ENCODE assay signal across 8 mouse cellular contexts in genomic region chr2:163016916-163017743, GRCm38 (mm10). TPM values are rescaled to one million over a fixed set of nuclear protein-coding genes. Genes with fewer than 3 reads are reported as not detected.
A peak's percentile ranks its signal among the peaks of the same experiment; 100 is the strongest.
DNase-seq lines count a peak whose midpoint lies in the region; ATAC-seq and TF ChIP-seq lines count a peak whose summit lies in the region.

Gene Ift52, plus strand, starts transcription at chr2:163017354.

- H3K4me3 ChIP-seq in CH12.LX (replicated peaks in 1 of 3; ENCODE audit: low read depth in 2 of 3, low read length in 2 of 3, poor library complexity in 1 of 3), result peak within 1 kb of the TSS; percentile 82 to 95 (median 88)
- peak within 1 kb of the TSS; percentile 78 for H3K4me3 ChIP-seq in forebrain, embryonic 11.5 days (ENCODE audit: low read depth, low read length)
- peak within 1 kb of the TSS; percentile 96 for H3K4me3 ChIP-seq in heart, embryonic 16.5 days (ENCODE audit: low read length)
- peak within 1 kb of the TSS; percentile 96 for H3K4me3 ChIP-seq in liver, embryonic 15.5 days (replicated peaks)
- peak within 1 kb of the TSS; percentile 87 for H3K4me3 ChIP-seq in neural tube, embryonic 12.5 days

- no peak for TF ChIP-seq EP300 in CH12.LX (IDR thresholded peaks at IDR 0.05; ENCODE audit: low read length)

- H3K4me2 ChIP-seq in CH12.LX (ENCODE audit: insufficient read depth, low read depth, poor library complexity, severe bottlenecking), result peak within 1 kb of the TSS; percentile 82; the same call in 1 of the 2 replicates
- H3K4me2 ChIP-seq in forebrain, embryonic 11.5 days (ENCODE audit: low read depth, low read length, severe bottlenecking), result peak within 1 kb of the TSS; percentile 51
- peak within 1 kb of the TSS; percentile 83 for H3K4me2 ChIP-seq in heart, embryonic 16.5 days (ENCODE audit: low read depth, low read length)
- peak within 1 kb of the TSS; percentile 75 for H3K4me2 ChIP-seq in liver, embryonic 15.5 days
- H3K4me2 ChIP-seq in neural tube, embryonic 12.5 days (replicated peaks), result peak within 1 kb of the TSS; percentile 58

- H3K9me3 ChIP-seq in CH12.LX (replicated peaks; ENCODE audit: low read length), result no peaks in the 10 kb centered on the region
- no peaks in the 10 kb centered on the region for H3K9me3 ChIP-seq in forebrain, embryonic 11.5 days (ENCODE audit: control insufficient read depth, low read length)
- no peaks in the 10 kb centered on the region for H3K9me3 ChIP-seq in heart, embryonic 16.5 days (replicated peaks; ENCODE audit: control insufficient read depth, low read length)
- no peaks in the 10 kb centered on the region for H3K9me3 ChIP-seq in liver, embryonic 15.5 days (replicated peaks)
- H3K9me3 ChIP-seq in neural tube, embryonic 12.5 days, result no peaks in the 10 kb centered on the region

- TF ChIP-seq POLR2A in CH12.LX (IDR thresholded peaks at IDR 0.05; ENCODE audit: low read depth, low read length), result peak; percentile 87

- in situ Hi-C loops in CH12.LX (cut with MboI; ENCODE audit: low pct_ligation_motif_present, low pct_unique_long_range_greater_than_20kb, low sequenced_read_pairs), result no loop called here

- no peak for TF ChIP-seq CTCF in CH12.LX (conservative IDR thresholded peaks at IDR 0.05 in 1 of 2, IDR thresholded peaks at IDR 0.05 in 1 of 2; ENCODE audit: low read depth in 2 of 2, low read length in 2 of 2)

- H3K79me2 ChIP-seq in CH12.LX (replicated peaks; ENCODE audit: control insufficient read depth, extremely low read depth, insufficient read depth, poor library complexity, severe bottlenecking), result no peaks in the 10 kb centered on the region

- H3K4me1 ChIP-seq in CH12.LX (ENCODE audit: control insufficient read depth in 1 of 2, insufficient read depth in 2 of 2), result peaks cover 3 to 12% of the 10 kb centered on the region in 2 experiments; a peak in 3 of 4 replicates
- H3K4me1 ChIP-seq in forebrain, embryonic 11.5 days (replicated peaks; ENCODE audit: control insufficient read depth, insufficient read depth, low read length), result 0 out of 2 replicates have a peak, but pooled peaks cover 2% of the 10 kb centered on the region
- H3K4me1 ChIP-seq in heart, embryonic 16.5 days (ENCODE audit: control insufficient read depth, insufficient read depth, low read length), result peaks cover 8% of the 10 kb centered on the region
- H3K4me1 ChIP-seq in liver, embryonic 15.5 days (replicated peaks), result peaks cover 17% of the 10 kb centered on the region
- peaks cover 9% of the 10 kb centered on the region for H3K4me1 ChIP-seq in neural tube, embryonic 12.5 days

- dilution Hi-C loops in CH12.LX (cut with MboI; ENCODE audit: extremely low pct_ligation_motif_present, extremely low pct_unique_long_range_greater_than_20kb, low sequenced_read_pairs), result no loop called here

- no peak within 1 kb of the TSS for H3K27ac ChIP-seq in CH12.LX (ENCODE audit: insufficient read depth, low read depth)
- no peak within 1 kb of the TSS for H3K27ac ChIP-seq in forebrain, embryonic 11.5 days (ENCODE audit: low read depth, low read length)
- H3K27ac ChIP-seq in heart, embryonic 16.5 days (ENCODE audit: low read length), result peak within 1 kb of the TSS; percentile 40
- H3K27ac ChIP-seq in liver, embryonic 15.5 days (replicated peaks), result peak within 1 kb of the TSS; percentile 66
- no peak within 1 kb of the TSS for H3K27ac ChIP-seq in neural tube, embryonic 12.5 days

- TF ChIP-seq RAD21 in CH12.LX (IDR thresholded peaks at IDR 0.05; ENCODE audit: low read depth, low read length), result no peak

- DNase-seq in CH12.LX (ENCODE audit: extremely low read depth), result peak; percentile 86
- peak; percentile 82 for DNase-seq in c-Kit-positive CD71-positive TER-119-negative erythroid progenitor cells, embryonic 14.5 days (ENCODE audit: low read depth)
- DNase-seq in forebrain, embryonic 11.5 days (ENCODE audit: low spot score), result peak; percentile 92
- DNase-seq in kidney, postnatal 36 days, result peak; percentile 94 to 97
- DNase-seq in telencephalon, adult 2 months (ENCODE audit: low read depth, low spot score), result peak; percentile 90

- peaks cover 2 to 7% of the 10 kb centered on the region in 2 experiments for H3K36me3 ChIP-seq in CH12.LX (replicated peaks in 1 of 2; ENCODE audit: control insufficient read depth in 1 of 2, insufficient read depth in 1 of 2, low read length in 1 of 2)
- H3K36me3 ChIP-seq in forebrain, embryonic 11.5 days (ENCODE audit: control insufficient read depth, insufficient read depth, low read length), result no peaks in the 10 kb centered on the region
- H3K36me3 ChIP-seq in heart, embryonic 16.5 days (ENCODE audit: control insufficient read depth, insufficient read depth), result no peaks in the 10 kb centered on the region
- H3K36me3 ChIP-seq in liver, embryonic 15.5 days (replicated peaks), result no peaks in the 10 kb centered on the region
- H3K36me3 ChIP-seq in neural tube, embryonic 12.5 days, result no peaks in the 10 kb centered on the region

- ATAC-seq in forebrain, embryonic 11.5 days (replicated peaks; ENCODE audit: low FRiP score), result peak; percentile 95
- peak; percentile 95 for ATAC-seq in heart, embryonic 16.5 days (replicated peaks; ENCODE audit: extremely low read depth, insufficient read depth, low FRiP score)
- peak; percentile 95 for ATAC-seq in liver, embryonic 15.5 days (ENCODE audit: insufficient read depth)
- peak; percentile 95 for ATAC-seq in neural tube, embryonic 12.5 days (ENCODE audit: low FRiP score, low read depth)

- under 1% methylated on average over 57 of the region's 57 CpGs for WGBS in forebrain, embryonic 11.5 days
- under 1% methylated on average over 57 of the region's 57 CpGs for WGBS in heart, embryonic 16.5 days
- WGBS in liver, embryonic 15.5 days (ENCODE audit: insufficient replicate concordance), result under 1% methylated on average over 57 of the region's 57 CpGs
- under 1% methylated on average over 57 of the region's 57 CpGs for WGBS in neural tube, embryonic 12.5 days

- H3K27me3 ChIP-seq in CH12.LX (replicated peaks), result peaks cover 32% of the 10 kb centered on the region
- H3K27me3 ChIP-seq in forebrain, embryonic 11.5 days (ENCODE audit: control insufficient read depth, insufficient read depth, low read length), result no peaks in the 10 kb centered on the region
- no peaks in the 10 kb centered on the region for H3K27me3 ChIP-seq in heart, embryonic 16.5 days (ENCODE audit: control insufficient read depth, insufficient read depth, low read length)
- no peaks in the 10 kb centered on the region for H3K27me3 ChIP-seq in liver, embryonic 15.5 days
- H3K27me3 ChIP-seq in neural tube, embryonic 12.5 days (replicated peaks), result no peaks in the 10 kb centered on the region

- peak within 1 kb of the TSS; percentile 72 for H3K9ac ChIP-seq in CH12.LX (ENCODE audit: insufficient read depth, low read depth)
- H3K9ac ChIP-seq in forebrain, embryonic 11.5 days (ENCODE audit: low read length), result peak within 1 kb of the TSS; percentile 69
- peak within 1 kb of the TSS; percentile 93 for H3K9ac ChIP-seq in heart, embryonic 16.5 days (ENCODE audit: low read length)
- H3K9ac ChIP-seq in liver, embryonic 15.5 days, result peak within 1 kb of the TSS; percentile 78
- H3K9ac ChIP-seq in neural tube, embryonic 12.5 days, result peak within 1 kb of the TSS; percentile 75

TF ChIP-seq in CH12.LX, 34 proteins besides CTCF, POLR2A, EP300 and RAD21:
- peak; percentile 39; the same call in 1 of the 2 replicates for TF ChIP-seq IRF4 (IDR thresholded peaks at IDR 0.05; ENCODE audit: low read depth, low read length)
- TF ChIP-seq SIN3A (IDR thresholded peaks at IDR 0.05; ENCODE audit: low read length), result peak; percentile 95
- TF ChIP-seq MYC (IDR thresholded peaks at IDR 0.05; ENCODE audit: low read depth, low read length), result peak; percentile 37; the same call in 1 of the 2 replicates
- TF ChIP-seq JUND (conservative IDR thresholded peaks at IDR 0.05; ENCODE audit: low read depth, low read length), result no peak
- TF ChIP-seq BHLHE40 (IDR thresholded peaks at IDR 0.05; ENCODE audit: low read depth, low read length), result no peak
- peak; percentile 80 for TF ChIP-seq MXI1 (IDR thresholded peaks at IDR 0.05; ENCODE audit: low read depth, low read length)
- TF ChIP-seq TCF12 (IDR thresholded peaks at IDR 0.05; ENCODE audit: low read depth, low read length), result peak; percentile 47; the same call in 1 of the 2 replicates
- no peak for TF ChIP-seq ZC3H11A (IDR thresholded peaks at IDR 0.05; ENCODE audit: low read depth, low read length)
- TF ChIP-seq ZMIZ1 (IDR thresholded peaks at IDR 0.05; ENCODE audit: low read depth, low read length), result no peak; the same call in 1 of the 2 replicates
- peak; percentile 94 for TF ChIP-seq ELF1 (IDR thresholded peaks at IDR 0.05; ENCODE audit: low read depth, low read length)
- TF ChIP-seq MAX (IDR thresholded peaks at IDR 0.05; ENCODE audit: low read length), result peak; percentile 26; the same call in 1 of the 2 replicates
- no peak for TF ChIP-seq RCOR1 (conservative IDR thresholded peaks at IDR 0.05; ENCODE audit: low read depth, low read length)
- TF ChIP-seq GABPA (IDR thresholded peaks at IDR 0.05; ENCODE audit: insufficient replicate concordance, low read depth, low read length), result no peak; the same call in 1 of the 2 replicates
- no peak for TF ChIP-seq CHD2 (IDR thresholded peaks at IDR 0.05; ENCODE audit: low read length)
- peak; percentile 89 for TF ChIP-seq HCFC1 (IDR thresholded peaks at IDR 0.05; ENCODE audit: low read depth, low read length)
- TF ChIP-seq SMC3 (IDR thresholded peaks at IDR 0.05; ENCODE audit: low read depth, low read length), result no peak
- peak; percentile 32; the same call in 1 of the 2 replicates for TF ChIP-seq MAZ (IDR thresholded peaks at IDR 0.05; ENCODE audit: low read depth, low read length)
- peak; percentile 73; the same call in 1 of the 2 replicates for TF ChIP-seq KAT2A (IDR thresholded peaks at IDR 0.05; ENCODE audit: insufficient replicate concordance, low read length)
- TF ChIP-seq USF2 (conservative IDR thresholded peaks at IDR 0.05; ENCODE audit: low read depth, low read length), result no peak
- no peak for TF ChIP-seq ZKSCAN1 (IDR thresholded peaks at IDR 0.05; ENCODE audit: borderline replicate concordance, low read depth, low read length)
- no peak for TF ChIP-seq PAX5 (IDR thresholded peaks at IDR 0.05; ENCODE audit: low read length)

RNA-seq across cellular contexts. Expression of gene Ift52, which starts in this region (rescaled TPM):
- total RNA-seq in CH12.LX (2012; rRNA removed), result 11.3 and 13.0 TPM in 2 replicates
- 13.1 and 14.4 TPM in 2 replicates for total RNA-seq in CH12.LX (2014; rRNA removed)
- polyA plus RNA-seq in CH12.LX (2012; ENCODE audit: insufficient read length, low read depth), result 33.6 and 39.8 TPM in 2 replicates
- 52.7 and 58.7 TPM in 2 replicates for polyA plus RNA-seq in forebrain, embryonic 11.5 days (2014; fragmentation: Nextera tagmentation; extraction: Ambion mirVana)
- polyA plus RNA-seq in heart, embryonic 16.5 days (2015; fragmentation: Nextera tagmentation; extraction: Ambion mirVana), result 33.9 and 34.8 TPM in 2 replicates
- polyA plus RNA-seq in liver, embryonic 15.5 days (2015; fragmentation: Nextera tagmentation; extraction: Ambion mirVana), result 15.5 and 16.6 TPM in 2 replicates
- 46.8 and 48.4 TPM in 2 replicates for polyA plus RNA-seq in neural tube, embryonic 12.5 days (2016; fragmentation: Nextera tagmentation; extraction: Ambion mirVana)

Comparison
In these comparisons a context has a peak if more than half of its experiments do, and no peak if none do; other contexts are left out.
1. H3K27ac ChIP-seq: peak in heart, embryonic 16.5 days (single experiment) and liver, embryonic 15.5 days (single experiment); none in CH12.LX (single experiment), forebrain, embryonic 11.5 days (single experiment) and neural tube, embryonic 12.5 days (single experiment).
2. Peak in every context shown above with its lines, with median percentiles within 50 percentile points of each other: DNase-seq, H3K4me2 ChIP-seq, H3K4me3 ChIP-seq, H3K9ac ChIP-seq and ATAC-seq.